Mouse (Mus musculus): ENCODE measurements at regions not wholly inside any gene's neighbourhood (a gene's known extent, or its start where the extent isn't known, plus 50 kb on each side); places are given as distances from the start of the nearest gene placed in this dataset.

- 0 out of 2 replicates have a peak, but pooled peaks have one; percentile 34 for TF ChIP-seq ZMIZ1 (IDR thresholded peaks at IDR 0.05; ENCODE audit: low read depth, low read length)
- TF ChIP-seq SIN3A (IDR thresholded peaks at IDR 0.05; ENCODE audit: low read length): peak; percentile 79
- 0 out of 2 replicates have a peak, but pooled peaks have one; percentile 47 for TF ChIP-seq E2F4 (IDR thresholded peaks at IDR 0.05; ENCODE audit: insufficient replicate concordance, low read depth, low read length)
- TF ChIP-seq ELF1 (IDR thresholded peaks at IDR 0.05; ENCODE audit: low read depth, low read length): peak; percentile 45; the same call in 1 of the 2 replicates
- peak; percentile 73 for TF ChIP-seq IRF4 (IDR thresholded peaks at IDR 0.05; ENCODE audit: low read depth, low read length)
- no peak for TF ChIP-seq ZKSCAN1 (IDR thresholded peaks at IDR 0.05; ENCODE audit: borderline replicate concordance, low read depth, low read length)
- peak; percentile 40 for TF ChIP-seq BHLHE40 (IDR thresholded peaks at IDR 0.05; ENCODE audit: low read depth, low read length)
- TF ChIP-seq MAX (IDR thresholded peaks at IDR 0.05; ENCODE audit: low read length): peak; percentile 45
- TF ChIP-seq TBP (conservative IDR thresholded peaks at IDR 0.05; ENCODE audit: low read depth, low read length): no peak; the same call in 1 of the 2 replicates
- TF ChIP-seq USF1 (IDR thresholded peaks at IDR 0.05; ENCODE audit: low read depth, low read length): no peak
- TF ChIP-seq ETS1 (conservative IDR thresholded peaks at IDR 0.05; ENCODE audit: low read depth, low read length): peak; percentile 87
- no peak for TF ChIP-seq POLR2AphosphoS2 (IDR thresholded peaks at IDR 0.05; ENCODE audit: low read depth, low read length)
- TF ChIP-seq HCFC1 (IDR thresholded peaks at IDR 0.05; ENCODE audit: low read depth, low read length): peak; percentile 46
- TF ChIP-seq GABPA (IDR thresholded peaks at IDR 0.05; ENCODE audit: insufficient replicate concordance, low read depth, low read length): no peak
- TF ChIP-seq TCF12 (IDR thresholded peaks at IDR 0.05; ENCODE audit: low read depth, low read length): peak; percentile 83
- TF ChIP-seq JUND (conservative IDR thresholded peaks at IDR 0.05; ENCODE audit: low read depth, low read length): no peak
- TF ChIP-seq CHD1 (IDR thresholded peaks at IDR 0.05; ENCODE audit: low read depth, low read length): peak; percentile 76; the same call in 1 of the 2 replicates
- peak; percentile 73 for TF ChIP-seq MAZ (IDR thresholded peaks at IDR 0.05; ENCODE audit: low read depth, low read length)
- peak; percentile 76 for TF ChIP-seq MXI1 (IDR thresholded peaks at IDR 0.05; ENCODE audit: low read depth, low read length)
These were observed 322.8 kb upstream of the Spred2 start (continued) for GRCm38 (mm10) chr11:19601216-19601938.

GRCm38 (mm10) chr11:19602496-19602895, 321.7 kb upstream of the Spred2 start:
- TF ChIP-seq MAX (IDR thresholded peaks at IDR 0.05; ENCODE audit: low read length) (no peak), MEF2A (IDR thresholded peaks at IDR 0.05; ENCODE audit: borderline replicate concordance, low read depth, low read length) (no peak), HCFC1 (IDR thresholded peaks at IDR 0.05; ENCODE audit: low read depth, low read length) (no peak)
- Histone ChIP-seq H3K9ac (ENCODE audit: insufficient read depth, low read depth) (no peak overlapping the region), H3K4me2 (ENCODE audit: insufficient read depth, low read depth, poor library complexity, severe bottlenecking) (no peak overlapping the region), H3K4me3 (replicated peaks in 1 of 3; ENCODE audit: low read depth in 2 of 3, low read length in 2 of 3, poor library complexity in 1 of 3) (no peak overlapping the region), H3K9me3 (replicated peaks; ENCODE audit: low read length) (peaks cover 6% of the 10 kb centered on the region), H3K79me2 (replicated peaks; ENCODE audit: control insufficient read depth, extremely low read depth, insufficient read depth, poor library complexity, severe bottlenecking) (no peaks in the 10 kb centered on the region), H3K27me3 (replicated peaks) (no peaks in the 10 kb centered on the region), H3K4me1 (ENCODE audit: control insufficient read depth in 1 of 2, insufficient read depth in 2 of 2) (peaks cover 0 to 16% of the 10 kb centered on the region in 2 experiments; a peak in 2 of 4 replicates), H3K36me3 (replicated peaks in 1 of 2; ENCODE audit: control insufficient read depth in 1 of 2, insufficient read depth in 1 of 2, low read length in 1 of 2) (no peaks in the 10 kb centered on the region), H3K27ac (ENCODE audit: insufficient read depth, low read depth) (no peak overlapping the region)
- no peak for DNase-seq (ENCODE audit: extremely low read depth)
- dilution Hi-C loops (cut with MboI; ENCODE audit: extremely low pct_ligation_motif_present, extremely low pct_unique_long_range_greater_than_20kb, low sequenced_read_pairs): no loop called here
- in situ Hi-C loops (cut with MboI; ENCODE audit: low pct_ligation_motif_present, low pct_unique_long_range_greater_than_20kb, low sequenced_read_pairs): no loop called here
